Mouse (Mus musculus): ENCODE results near the gene Abcc1.

The Abcc1 gene

DNA sequence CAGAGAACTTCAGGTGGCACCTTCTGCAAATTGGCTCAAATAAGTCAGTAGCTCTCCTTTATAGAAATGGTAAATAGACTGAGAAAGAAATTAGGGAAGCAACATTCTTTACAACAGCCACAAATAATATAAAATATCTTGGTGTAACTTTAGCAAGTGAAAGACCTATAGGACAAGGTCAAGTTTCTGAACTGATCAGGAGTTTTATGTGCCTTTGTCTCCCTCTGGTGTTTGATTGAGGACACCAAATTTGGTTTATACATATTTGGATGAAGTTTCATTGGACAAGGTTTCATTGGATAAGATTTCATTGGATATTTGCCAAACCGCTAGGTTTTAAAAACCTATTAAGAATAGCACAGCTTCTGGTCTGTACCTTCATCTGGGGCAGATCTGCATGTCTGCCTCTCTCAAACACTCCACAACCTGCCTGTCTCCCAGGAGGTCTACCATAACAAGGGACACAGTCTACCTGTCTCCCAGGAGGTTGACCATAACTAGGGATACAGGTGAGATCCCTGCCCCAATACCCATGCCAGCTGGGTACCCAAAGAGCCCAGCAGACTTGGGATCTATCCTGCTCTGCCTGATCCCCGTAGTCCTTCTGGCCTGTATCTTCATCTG lies 132.2 kb downstream of the Abcc1 start:
- no peak for DNase-seq (ENCODE audit: extremely low spot score, low read depth, low spot score)

DNA sequence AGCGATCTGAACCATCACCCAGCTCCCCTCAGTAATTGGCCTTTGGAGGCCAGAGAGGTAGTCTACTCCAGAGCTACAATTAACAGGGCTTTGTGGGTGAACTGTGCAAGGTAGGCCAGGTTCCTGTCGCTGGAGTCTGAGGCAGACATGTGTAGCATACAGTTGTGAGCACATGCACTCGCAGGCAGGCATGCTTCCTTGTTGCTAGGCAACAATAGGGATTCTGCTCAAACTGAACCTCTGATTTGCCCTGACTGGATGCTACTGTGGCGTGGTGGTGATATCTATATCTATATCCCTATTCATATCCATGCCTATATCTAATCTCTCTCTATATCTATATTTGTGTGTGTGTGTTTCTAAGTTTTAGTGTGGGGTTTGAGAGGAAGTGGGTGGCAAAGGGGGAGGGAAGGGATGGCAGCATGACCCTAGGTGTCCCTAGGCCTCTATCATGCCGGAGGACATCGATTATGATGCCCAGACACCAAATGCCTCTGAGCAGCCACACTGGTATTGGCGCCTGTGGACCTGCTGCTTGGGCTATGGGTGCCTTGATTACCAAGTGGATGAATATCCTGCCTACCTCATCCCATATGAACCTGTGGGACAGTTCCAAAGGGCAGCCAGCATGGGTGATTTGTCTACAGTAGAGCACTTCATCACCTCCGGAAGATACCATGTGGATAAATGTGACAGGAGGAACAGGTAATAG lies 140.4 kb downstream of the Abcc1 start:
- DNase-seq (ENCODE audit: extremely low spot score, low read depth, low spot score) = no peak

GRCm38 (mm10) chr16:14506461-14506860 lies 145.1 kb downstream of the Abcc1 start:
- DNase-seq (ENCODE audit: extremely low spot score, low read depth, low spot score) = no peak

All from hindlimb bud, embryonic 11.5 days (tissue).